Mouse (Mus musculus) adrenal gland, postnatal 36 days (tissue): ENCODE results near the gene Hormad2. TPM values are rescaled to one million over a fixed set of nuclear protein-coding genes. Genes with fewer than 3 reads are reported as not detected.

ENCODE experiments used
- DNase-seq, 2 experiments: peaks; one replicate each; pipeline ENCODE4 v3.0.0; 2021; ENCODE audit warnings: mixed read lengths in 1 of 2
- long read RNA-seq, 2 experiments: library from polyadenylated mRNA; stranded (forward); transcript quantifications; one replicate each; pipeline ENCODE4 v2.0.0; 2021; ENCODE audit warnings: borderline sequencing depth in 2 of 2
- total RNA-seq, 2 experiments: library from RNA; stranded (reverse); gene quantifications; 2 replicates each; pipeline ENCODE4 v1.2.3; 2021

Hormad2 gene
- total RNA-seq = under 1 TPM; 0.40 to 0.86 TPM
- long read RNA-seq, experiment 1 = 0 reads
- long read RNA-seq, experiment 2 = 0 reads

- peak; percentile 12 to 51 for DNase-seq
Measured at GRCm38 (mm10) chr11:4440978-4441377, at the start of gene Hormad2. Gene Hormad2, minus strand, starts transcription at chr11:4441105.

- no peak for DNase-seq
Measured at GRCm38 (mm10) chr11:4489207-4489606, 48.3 kb upstream of the Hormad2 start.

GRCm38 (mm10) chr11:4488798-4489197, 47.9 kb upstream of the Hormad2 start:
- no peak for DNase-seq

GRCm38 (mm10) chr11:4488367-4488766, 47.5 kb upstream of the Hormad2 start:
- DNase-seq = no peak

GRCm38 (mm10) chr11:4487401-4487965, 46.6 kb upstream of the Hormad2 start:
- DNase-seq = no peak

- no peak for DNase-seq
Measured at GRCm38 (mm10) chr11:4484541-4484940, 43.6 kb upstream of the Hormad2 start.

GRCm38 (mm10) chr11:4482641-4483040, 41.7 kb upstream of the Hormad2 start:
- no peak for DNase-seq

- DNase-seq = no peak
Measured at GRCm38 (mm10) chr11:4476184-4476697, 35.3 kb upstream of the Hormad2 start.

GRCm38 (mm10) chr11:4472464-4473179, 31.7 kb upstream of the Hormad2 start:
- no peak for DNase-seq

GRCm38 (mm10) chr11:4471734-4472133, 30.8 kb upstream of the Hormad2 start:
- DNase-seq = no peak

- no peak for DNase-seq
Measured at GRCm38 (mm10) chr11:4471251-4471650, 30.3 kb upstream of the Hormad2 start.

- no peak for DNase-seq
Measured at GRCm38 (mm10) chr11:4469091-4469490, 28.2 kb upstream of the Hormad2 start.

- no peak for DNase-seq
Measured at GRCm38 (mm10) chr11:4467436-4467835, 26.5 kb upstream of the Hormad2 start.

GRCm38 (mm10) chr11:4466191-4466590, 25.3 kb upstream of the Hormad2 start:
- peak in 1 of 2 experiments; percentile 9 for DNase-seq

- DNase-seq = no peak
Measured at GRCm38 (mm10) chr11:4464616-4465015, 23.7 kb upstream of the Hormad2 start.

- no peak for DNase-seq
Measured at GRCm38 (mm10) chr11:4464186-4464585, 23.3 kb upstream of the Hormad2 start.

GRCm38 (mm10) chr11:4462868-4463267, 22.0 kb upstream of the Hormad2 start:
- DNase-seq = no peak

- no peak for DNase-seq
Measured at GRCm38 (mm10) chr11:4461154-4461553, 20.2 kb upstream of the Hormad2 start.

GRCm38 (mm10) chr11:4460615-4461014, 19.7 kb upstream of the Hormad2 start:
- no peak for DNase-seq

GRCm38 (mm10) chr11:4454895-4455535, 14.1 kb upstream of the Hormad2 start:
- no peak for DNase-seq

- DNase-seq = no peak
Measured at GRCm38 (mm10) chr11:4452467-4453184, 11.7 kb upstream of the Hormad2 start.

GRCm38 (mm10) chr11:4451116-4451515, 10.2 kb upstream of the Hormad2 start:
- DNase-seq = peak; percentile 54 to 78
